Mouse (Mus musculus): ENCODE measurements around the gene Mgat5b. TPM values are rescaled to one million over a fixed set of nuclear protein-coding genes. Genes with fewer than 3 reads are reported as not detected.

Mgat5b gene
- polyA plus RNA-seq, 1 experiment from 2014 or later: 3.8 TPM

Other genes starting within 250 kb of the Mgat5b start
- not detected in 2 replicates for gene St6galnac1, start 143.4 kb upstream of the Mgat5b start, polyA plus RNA-seq (2016; fragmentation: Nextera tagmentation; extraction: Ambion mirVana)
- 31.7 and 34.1 TPM in 2 replicates for gene Mxra7, start 90.8 kb upstream of the Mgat5b start, polyA plus RNA-seq (2016; fragmentation: Nextera tagmentation; extraction: Ambion mirVana)
- 63.7 and 71.2 TPM in 2 replicates for gene Mettl23, start 75.6 kb upstream of the Mgat5b start, polyA plus RNA-seq (2016; fragmentation: Nextera tagmentation; extraction: Ambion mirVana)
- 79.2 and 80.5 TPM in 2 replicates for gene Jmjd6, start 75.4 kb upstream of the Mgat5b start, polyA plus RNA-seq (2016; fragmentation: Nextera tagmentation; extraction: Ambion mirVana)
- gene Mfsd11, start 66.4 kb upstream of the Mgat5b start, polyA plus RNA-seq (2016; fragmentation: Nextera tagmentation; extraction: Ambion mirVana): 47.8 and 51.2 TPM in 2 replicates
- gene Srsf2, start 65.8 kb upstream of the Mgat5b start, polyA plus RNA-seq (2016; fragmentation: Nextera tagmentation; extraction: Ambion mirVana): 915 and 968 TPM in 2 replicates
- 55.6 and 61.0 TPM in 2 replicates for gene Sec14l1, start 196.3 kb downstream of the Mgat5b start, polyA plus RNA-seq (2016; fragmentation: Nextera tagmentation; extraction: Ambion mirVana)